Mouse (Mus musculus) myocyte (in vitro differentiated cells): ENCODE results near the gene Olfr791. TPM values are rescaled to one million over a fixed set of nuclear protein-coding genes. Genes with fewer than 3 reads are reported as not detected.

ENCODE experiments used
- H3K27me3 ChIP-seq: one replicate; pipeline ENCODE4 v1.6.1; 2011; ENCODE audit not compliant: control insufficient read depth, insufficient read depth, insufficient read length
- H3K36me3 ChIP-seq: one replicate; pipeline ENCODE4 v1.6.1; 2011; ENCODE audit not compliant: control insufficient read depth, insufficient read depth
- H3K4me2 ChIP-seq: one replicate; pipeline ENCODE4 v1.6.1; 2011; ENCODE audit warnings: low read depth, control low read depth
- H3K4me3 ChIP-seq: one replicate; pipeline ENCODE4 v1.5.1; 2011; ENCODE audit warnings: mild to moderate bottlenecking, control low read depth, moderate library complexity
- H3K79me2 ChIP-seq: one replicate; pipeline ENCODE4 v1.6.1; 2011; ENCODE audit not compliant: control insufficient read depth, insufficient read depth
- H3ac ChIP-seq: one replicate; pipeline ENCODE4 v1.6.1; 2011; ENCODE audit not compliant: control insufficient read depth, insufficient read length
- CEBPB ChIP-seq: IDR thresholded peaks from 2 replicates; pipeline ENCODE4 v1.6.1; 2011; ENCODE audit warnings: mild to moderate bottlenecking, moderate library complexity; ENCODE audit not compliant: poor library complexity, insufficient read depth, severe bottlenecking
- E2F4 ChIP-seq: IDR thresholded peaks from one replicate; pipeline ENCODE4 v1.6.1; 2011; ENCODE audit warnings: mild to moderate bottlenecking, control low read depth, moderate library complexity; ENCODE audit not compliant: insufficient read depth
- MAX ChIP-seq: IDR thresholded peaks from one replicate; pipeline ENCODE4 v1.6.1; 2011; ENCODE audit warnings: low read depth, mild to moderate bottlenecking, control low read depth
- MYOD1 ChIP-seq, 3 experiments: IDR thresholded peaks; one replicate each; pipeline ENCODE4 v1.6.1; 2011; ENCODE audit warnings: control low read depth in 2 of 3, low read depth in 2 of 3, mild to moderate bottlenecking in 2 of 3, moderate library complexity in 1 of 3; ENCODE audit not compliant: insufficient read length in 2 of 3, control insufficient read depth in 1 of 3
- MYOG ChIP-seq, 3 experiments: IDR thresholded peaks; one replicate each; pipeline ENCODE4 v1.6.1; 2011; ENCODE audit warnings: control low read depth in 2 of 3, low read depth in 2 of 3, mild to moderate bottlenecking in 2 of 3; ENCODE audit not compliant: insufficient read length in 2 of 3, control insufficient read depth in 1 of 3, insufficient read depth in 1 of 3
- POLR2A ChIP-seq: IDR thresholded peaks from one replicate; pipeline ENCODE4 v1.6.1; 2011; ENCODE audit warnings: low read depth, mild to moderate bottlenecking, control low read depth, moderate library complexity; ENCODE audit not compliant: insufficient read length
- POLR2AphosphoS2 ChIP-seq: IDR thresholded peaks from one replicate; pipeline ENCODE4 v1.6.1; 2011; ENCODE audit warnings: low read depth, control low read depth; ENCODE audit not compliant: insufficient read length
- REST ChIP-seq: IDR thresholded peaks from one replicate; pipeline ENCODE4 v1.6.1; 2011; ENCODE audit warnings: mild to moderate bottlenecking, control low read depth, moderate library complexity; ENCODE audit not compliant: insufficient read depth, insufficient read length
- SRF ChIP-seq: IDR thresholded peaks from one replicate; pipeline ENCODE4 v1.6.1; 2011; ENCODE audit warnings: low read depth; ENCODE audit not compliant: control insufficient read depth, insufficient read length
- TCF12 ChIP-seq: IDR thresholded peaks from one replicate; pipeline ENCODE4 v1.6.1; 2011; ENCODE audit warnings: mild to moderate bottlenecking, control low read depth; ENCODE audit not compliant: poor library complexity, insufficient read depth, severe bottlenecking
- TCF3 ChIP-seq: IDR thresholded peaks from one replicate; pipeline ENCODE4 v1.6.1; 2011; ENCODE audit warnings: low read depth, control low read depth; ENCODE audit not compliant: insufficient read length
- USF1 ChIP-seq: IDR thresholded peaks from one replicate; pipeline ENCODE4 v1.6.1; 2011; ENCODE audit warnings: low read depth, mild to moderate bottlenecking, control low read depth, moderate library complexity
- polyA plus RNA-seq: library from polyadenylated mRNA; unstranded; fragments of >200 nt; fragmentation: generic; extraction: Trizol; gene quantifications from one replicate; pipeline ENCODE4 v1.2.1, GENCODE M21; 2012; ENCODE audit warnings: missing spikeins

Gene Olfr791
- polyA plus RNA-seq, 1 experiment: not detected

- H3ac ChIP-seq: no peak within 1 kb of the TSS
- no peak within 1 kb of the TSS for H3K4me2 ChIP-seq
- TF ChIP-seq MAX: no peak
- TF ChIP-seq USF1: no peak
- TF ChIP-seq E2F4: no peak
- no peak for TF ChIP-seq MYOD1 (IDR thresholded peaks at IDR 0.05; ENCODE audit: control insufficient read depth in 1 of 3, insufficient read length in 2 of 3, low read depth in 2 of 3)
- no peak for TF ChIP-seq REST
- TF ChIP-seq POLR2AphosphoS2: no peak
- TF ChIP-seq TCF3: no peak
- TF ChIP-seq MYOG (IDR thresholded peaks at IDR 0.05; ENCODE audit: control insufficient read depth in 1 of 3, insufficient read depth in 1 of 3, insufficient read length in 2 of 3, low read depth in 2 of 3): no peak
- TF ChIP-seq POLR2A: no peak
- TF ChIP-seq TCF12: no peak
- TF ChIP-seq SRF: no peak
- no peak for TF ChIP-seq CEBPB
- no peaks in the 10 kb centered on the region for H3K36me3 ChIP-seq
- no peaks in the 10 kb centered on the region for H3K79me2 ChIP-seq
- H3K4me3 ChIP-seq: no peak within 1 kb of the TSS
- no peaks in the 10 kb centered on the region for H3K27me3 ChIP-seq
Observed at GRCm38 (mm10) chr10:129498192-129498591, 23.4 kb upstream of the Olfr791 start, which contains the start of gene Olfr790. Gene Olfr790, plus strand, starts transcription at chr10:129498492.

GRCm38 (mm10) chr10:129538862-129539261 lies 17.3 kb downstream of the Olfr791 start, which contains the start of gene Olfr792:
Gene Olfr792, plus strand, starts transcription at chr10:129539162.
- Histone ChIP-seq H3K27me3 (no peaks in the 10 kb centered on the region), H3K4me2 (no peak within 1 kb of the TSS), H3K36me3 (no peaks in the 10 kb centered on the region), H3ac (no peak within 1 kb of the TSS), H3K4me3 (no peak within 1 kb of the TSS), H3K79me2 (no peaks in the 10 kb centered on the region)
- TF ChIP-seq POLR2A: no peak
- no peak for TF ChIP-seq TCF3
- TF ChIP-seq MYOD1 (IDR thresholded peaks at IDR 0.05; ENCODE audit: control insufficient read depth in 1 of 3, insufficient read length in 2 of 3, low read depth in 2 of 3): no peak
- no peak for TF ChIP-seq USF1
- no peak for TF ChIP-seq POLR2AphosphoS2
- TF ChIP-seq SRF: no peak
- TF ChIP-seq TCF12: no peak
- TF ChIP-seq CEBPB: no peak
- no peak for TF ChIP-seq REST
- no peak for TF ChIP-seq E2F4
- TF ChIP-seq MAX: no peak

GRCm38 (mm10) chr10:129549354-129549753 lies 27.8 kb downstream of the Olfr791 start:
- Histone ChIP-seq H3K27me3 (no peaks in the 10 kb centered on the region), H3K79me2 (no peaks in the 10 kb centered on the region), H3K36me3 (no peaks in the 10 kb centered on the region), H3ac (no peak overlapping the region), H3K4me3 (no peak overlapping the region), H3K4me2 (no peak overlapping the region)
- TF ChIP-seq TCF12: no peak

GRCm38 (mm10) chr10:129567355-129567754 lies 45.8 kb downstream of the Olfr791 start, which contains the start of gene Olfr794:
Gene Olfr794, plus strand, starts transcription at chr10:129567655.
- Histone ChIP-seq H3K79me2 (no peaks in the 10 kb centered on the region), H3K4me2 (no peak within 1 kb of the TSS), H3K27me3 (no peaks in the 10 kb centered on the region), H3K4me3 (no peak within 1 kb of the TSS), H3ac (no peak within 1 kb of the TSS), H3K36me3 (no peaks in the 10 kb centered on the region)
- TF ChIP-seq CEBPB (no peak), POLR2AphosphoS2 (no peak), MYOD1 (IDR thresholded peaks at IDR 0.05; ENCODE audit: control insufficient read depth in 1 of 3, insufficient read length in 2 of 3, low read depth in 2 of 3) (no peak), MYOG (IDR thresholded peaks at IDR 0.05; ENCODE audit: control insufficient read depth in 1 of 3, insufficient read depth in 1 of 3, insufficient read length in 2 of 3, low read depth in 2 of 3) (no peak), TCF12 (no peak), E2F4 (no peak), MAX (no peak), USF1 (no peak), SRF (no peak), TCF3 (no peak)

GRCm38 (mm10) chr10:129577066-129577465 lies 55.5 kb downstream of the Olfr791 start:
- no peak for TF ChIP-seq MYOD1 (IDR thresholded peaks at IDR 0.05; ENCODE audit: control insufficient read depth in 1 of 3, insufficient read length in 2 of 3, low read depth in 2 of 3)
- TF ChIP-seq POLR2AphosphoS2: no peak
- no peak for TF ChIP-seq TCF12
- TF ChIP-seq SRF: no peak
- no peak for TF ChIP-seq CEBPB
- TF ChIP-seq E2F4: no peak
- TF ChIP-seq POLR2A: no peak
- no peak for TF ChIP-seq REST
- Histone ChIP-seq H3K79me2 (no peaks in the 10 kb centered on the region), H3K4me3 (no peak overlapping the region), H3K4me2 (no peak overlapping the region), H3K36me3 (no peaks in the 10 kb centered on the region), H3ac (no peak overlapping the region), H3K27me3 (no peaks in the 10 kb centered on the region)

Other genes starting within 250 kb of the Olfr791 start
- gene Olfr780, start 203.7 kb upstream of the Olfr791 start, polyA plus RNA-seq: not detected
- not detected for gene Olfr781, start 192.9 kb upstream of the Olfr791 start, polyA plus RNA-seq
- gene Olfr782, start 172.9 kb upstream of the Olfr791 start, polyA plus RNA-seq: not detected
- 0.02 TPM for gene Olfr784, start 137.7 kb upstream of the Olfr791 start, polyA plus RNA-seq
- not detected for gene Olfr785, start 116.4 kb upstream of the Olfr791 start, polyA plus RNA-seq
- not detected for gene Olfr786, start 94.5 kb upstream of the Olfr791 start, polyA plus RNA-seq
- gene Olfr787, start 59.9 kb upstream of the Olfr791 start, polyA plus RNA-seq: not detected
- not detected for gene Olfr788, start 50.8 kb upstream of the Olfr791 start, polyA plus RNA-seq
- not detected for gene Olfr789, start 37.0 kb upstream of the Olfr791 start, polyA plus RNA-seq
- not detected for gene Olfr790, start 23.3 kb upstream of the Olfr791 start, polyA plus RNA-seq
- not detected for gene Olfr792, start 17.4 kb downstream of the Olfr791 start, polyA plus RNA-seq
- gene Olfr794, start 45.9 kb downstream of the Olfr791 start, polyA plus RNA-seq: not detected
- not detected for gene Olfr796, start 90.8 kb downstream of the Olfr791 start, polyA plus RNA-seq
- gene Olfr798, start 106.1 kb downstream of the Olfr791 start, polyA plus RNA-seq: not detected
- gene Olfr799, start 115.7 kb downstream of the Olfr791 start, polyA plus RNA-seq: not detected
- gene Olfr800, start 135.9 kb downstream of the Olfr791 start, polyA plus RNA-seq: not detected
- not detected for gene Olfr801, start 152.1 kb downstream of the Olfr791 start, polyA plus RNA-seq
- not detected for gene Olfr802, start 166.4 kb downstream of the Olfr791 start, polyA plus RNA-seq
- gene Olfr803, start 172.5 kb downstream of the Olfr791 start, polyA plus RNA-seq: not detected
- gene Olfr804, start 181.4 kb downstream of the Olfr791 start, polyA plus RNA-seq: not detected
- 0.08 TPM for gene Olfr805, start 207.6 kb downstream of the Olfr791 start, polyA plus RNA-seq
- gene Olfr806, start 220.1 kb downstream of the Olfr791 start, polyA plus RNA-seq: not detected
- not detected for gene Olfr807, start 236.0 kb downstream of the Olfr791 start, polyA plus RNA-seq
- gene Olfr808, start 243.7 kb downstream of the Olfr791 start, polyA plus RNA-seq: not detected